Mouse (Mus musculus): ENCODE data around the gene Il1r1. TPM values are rescaled to one million over a fixed set of nuclear protein-coding genes. Genes with fewer than 3 reads are reported as not detected.

The Il1r1 gene
- total and polyA plus RNA-seq, 3 experiments: 0.22 TPM; not detected in 2

- DNase-seq (ENCODE audit: low spot score) (no peak), ATAC-seq (ENCODE audit: extremely low read depth, insufficient number of reproducible peaks, low FRiP score, poor library complexity, severe bottlenecking) (no peak)
- Histone ChIP-seq H3K4me3 (ENCODE audit: low read depth, low read length) (no peak overlapping the region), H3K9me3 (replicated peaks) (no peaks in the 10 kb centered on the region), H3K36me3 (replicated peaks) (no peaks in the 10 kb centered on the region), H3K4me1 (ENCODE audit: insufficient read depth, low read depth, low read length) (peaks cover 16% of the 10 kb centered on the region), H3K27me3 (ENCODE audit: insufficient read depth, low read length) (peaks cover 14% of the 10 kb centered on the region)
- no peak for TF ChIP-seq CTCF (IDR thresholded peaks at IDR 0.05; ENCODE audit: low read depth, low read length)
- no peak for TF ChIP-seq TAL1 (conservative IDR thresholded peaks at IDR 0.05; ENCODE audit: low read depth, low read length)
Measured at GRCm38 (mm10) chr1:40330181-40330580, 105.3 kb downstream of the Il1r1 start.

- H3K4me3 ChIP-seq (ENCODE audit: low read depth, low read length): no peak overlapping the region
- DNase-seq (ENCODE audit: low spot score): no peak
- no peaks in the 10 kb centered on the region for H3K27me3 ChIP-seq (ENCODE audit: insufficient read depth, low read length)
- TF ChIP-seq TAL1 (conservative IDR thresholded peaks at IDR 0.05; ENCODE audit: low read depth, low read length) (no peak), GATA1 (IDR thresholded peaks at IDR 0.05; ENCODE audit: borderline replicate concordance, low read length) (no peak), GATA2 (IDR thresholded peaks at IDR 0.05; ENCODE audit: borderline replicate concordance, low read depth, low read length) (no peak), CTCF (IDR thresholded peaks at IDR 0.05; ENCODE audit: low read depth, low read length) (no peak), POLR2AphosphoS5 (IDR thresholded peaks at IDR 0.05; ENCODE audit: insufficient replicate concordance, low read depth, low read length) (no peak)
- H3K4me1 ChIP-seq (ENCODE audit: insufficient read depth, low read depth, low read length): peaks cover 36% of the 10 kb centered on the region
- no peaks in the 10 kb centered on the region for H3K36me3 ChIP-seq (replicated peaks)
- peaks cover 7% of the 10 kb centered on the region for H3K9me3 ChIP-seq (replicated peaks)
- no peak for ATAC-seq (ENCODE audit: extremely low read depth, insufficient number of reproducible peaks, low FRiP score, poor library complexity, severe bottlenecking)
Measured at GRCm38 (mm10) chr1:40339346-40339745, 114.5 kb downstream of the Il1r1 start.

- no peaks in the 10 kb centered on the region for H3K36me3 ChIP-seq (replicated peaks)
- ATAC-seq (ENCODE audit: extremely low read depth, insufficient number of reproducible peaks, low FRiP score, poor library complexity, severe bottlenecking) (peak; percentile 80), DNase-seq (ENCODE audit: low spot score) (peak; percentile 48)
- H3K4me3 ChIP-seq (ENCODE audit: low read depth, low read length): no peak overlapping the region
- H3K4me1 ChIP-seq (ENCODE audit: insufficient read depth, low read depth, low read length): peaks cover 36% of the 10 kb centered on the region
- peaks cover 7% of the 10 kb centered on the region for H3K9me3 ChIP-seq (replicated peaks)
- no peaks in the 10 kb centered on the region for H3K27me3 ChIP-seq (ENCODE audit: insufficient read depth, low read length)
- TF ChIP-seq CTCF (IDR thresholded peaks at IDR 0.05; ENCODE audit: low read depth, low read length) (no peak), GATA1 (IDR thresholded peaks at IDR 0.05; ENCODE audit: borderline replicate concordance, low read length) (no peak), POLR2AphosphoS5 (IDR thresholded peaks at IDR 0.05; ENCODE audit: insufficient replicate concordance, low read depth, low read length) (no peak), TAL1 (conservative IDR thresholded peaks at IDR 0.05; ENCODE audit: low read depth, low read length) (peak; percentile 56), GATA2 (IDR thresholded peaks at IDR 0.05; ENCODE audit: borderline replicate concordance, low read depth, low read length) (no peak)
Measured at GRCm38 (mm10) chr1:40340102-40340501, 115.2 kb downstream of the Il1r1 start.

GRCm38 (mm10) chr1:40352158-40352903 lies 127.5 kb downstream of the Il1r1 start:
- peak; percentile 60 for ATAC-seq (ENCODE audit: extremely low read depth, insufficient number of reproducible peaks, low FRiP score, poor library complexity, severe bottlenecking)
- no peaks in the 10 kb centered on the region for H3K36me3 ChIP-seq (replicated peaks)
- no peak overlapping the region; the same call in 1 of the 2 replicates for H3K4me3 ChIP-seq (ENCODE audit: low read depth, low read length)
- H3K4me1 ChIP-seq (ENCODE audit: insufficient read depth, low read depth, low read length): peaks cover 71% of the 10 kb centered on the region
- DNase-seq (ENCODE audit: low spot score): peak; percentile 34
- no peaks in the 10 kb centered on the region for H3K27me3 ChIP-seq (ENCODE audit: insufficient read depth, low read length)
- no peaks in the 10 kb centered on the region for H3K9me3 ChIP-seq (replicated peaks)
- TF ChIP-seq TAL1 (conservative IDR thresholded peaks at IDR 0.05; ENCODE audit: low read depth, low read length) (peak; percentile 48; the same call in 1 of the 2 replicates), POLR2AphosphoS5 (IDR thresholded peaks at IDR 0.05; ENCODE audit: insufficient replicate concordance, low read depth, low read length) (no peak)

GRCm38 (mm10) chr1:40352904-40353286 lies 128.0 kb downstream of the Il1r1 start:
- peaks cover 76% of the 10 kb centered on the region for H3K4me1 ChIP-seq (ENCODE audit: insufficient read depth, low read depth, low read length)
- no peaks in the 10 kb centered on the region for H3K36me3 ChIP-seq (replicated peaks)
- H3K27me3 ChIP-seq (ENCODE audit: insufficient read depth, low read length): no peaks in the 10 kb centered on the region
- DNase-seq (ENCODE audit: low spot score): no peak
- H3K4me3 ChIP-seq (ENCODE audit: low read depth, low read length): no peak overlapping the region
- no peaks in the 10 kb centered on the region for H3K9me3 ChIP-seq (replicated peaks)
- no peak for ATAC-seq (ENCODE audit: extremely low read depth, insufficient number of reproducible peaks, low FRiP score, poor library complexity, severe bottlenecking)
- TF ChIP-seq GATA1 (IDR thresholded peaks at IDR 0.05; ENCODE audit: borderline replicate concordance, low read length): no peak
- TF ChIP-seq TAL1 (conservative IDR thresholded peaks at IDR 0.05; ENCODE audit: low read depth, low read length): no peak
- no peak for TF ChIP-seq POLR2AphosphoS5 (IDR thresholded peaks at IDR 0.05; ENCODE audit: insufficient replicate concordance, low read depth, low read length)
- no peak for TF ChIP-seq CTCF (IDR thresholded peaks at IDR 0.05; ENCODE audit: low read depth, low read length)
- no peak for TF ChIP-seq GATA2 (IDR thresholded peaks at IDR 0.05; ENCODE audit: borderline replicate concordance, low read depth, low read length)

- H3K9me3 ChIP-seq (replicated peaks): no peaks in the 10 kb centered on the region
- TF ChIP-seq POLR2AphosphoS5 (IDR thresholded peaks at IDR 0.05; ENCODE audit: insufficient replicate concordance, low read depth, low read length): no peak
- TF ChIP-seq GATA1 (IDR thresholded peaks at IDR 0.05; ENCODE audit: borderline replicate concordance, low read length): no peak
- TF ChIP-seq TAL1 (conservative IDR thresholded peaks at IDR 0.05; ENCODE audit: low read depth, low read length): no peak
- no peak for TF ChIP-seq CTCF (IDR thresholded peaks at IDR 0.05; ENCODE audit: low read depth, low read length)
- DNase-seq (ENCODE audit: low spot score) (no peak), ATAC-seq (ENCODE audit: extremely low read depth, insufficient number of reproducible peaks, low FRiP score, poor library complexity, severe bottlenecking) (no peak)
- H3K4me3 ChIP-seq (ENCODE audit: low read depth, low read length): no peak overlapping the region; the same call in 1 of the 2 replicates
- H3K4me1 ChIP-seq (ENCODE audit: insufficient read depth, low read depth, low read length): peaks cover 93% of the 10 kb centered on the region
- H3K36me3 ChIP-seq (replicated peaks): no peaks in the 10 kb centered on the region
- H3K27me3 ChIP-seq (ENCODE audit: insufficient read depth, low read length): no peaks in the 10 kb centered on the region
Measured at GRCm38 (mm10) chr1:40354665-40355064, 129.8 kb downstream of the Il1r1 start.
